Mouse (Mus musculus) A20 (cell line): Measurements from ENCODE around the gene Tagap.
"Not testable (repeated sequence)": the region's sequence is repeated elsewhere in the genome, so short reads cannot be mapped to it uniquely, and the experiment has no call there.

ENCODE experiments used
- DNase-seq: peaks from one replicate; pipeline ENCODE4 v3.0.0-alpha.2; 2011; ENCODE audit warnings: low read depth, low spot score

Tagap gene

DNA sequence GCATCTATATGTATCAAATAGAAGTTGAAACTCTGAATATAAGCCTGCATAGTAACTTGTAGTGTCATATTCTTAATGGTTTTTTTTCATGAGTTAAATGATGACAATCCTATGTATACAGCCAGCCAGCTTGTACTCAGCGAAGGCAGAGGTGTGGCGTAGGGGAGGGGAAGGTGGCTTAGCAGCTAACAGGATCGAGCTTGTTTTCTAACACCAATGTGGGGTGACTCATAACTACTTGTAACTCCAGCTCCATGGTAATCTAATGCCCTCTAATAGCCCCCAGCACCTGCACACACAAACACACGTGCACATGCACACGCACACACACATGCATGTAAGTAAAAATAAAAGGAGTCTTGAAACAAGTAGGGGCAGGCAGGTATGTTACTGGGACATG, 42.7 kb downstream of the Tagap start:
- DNase-seq = not testable (repeated sequence)

DNA sequence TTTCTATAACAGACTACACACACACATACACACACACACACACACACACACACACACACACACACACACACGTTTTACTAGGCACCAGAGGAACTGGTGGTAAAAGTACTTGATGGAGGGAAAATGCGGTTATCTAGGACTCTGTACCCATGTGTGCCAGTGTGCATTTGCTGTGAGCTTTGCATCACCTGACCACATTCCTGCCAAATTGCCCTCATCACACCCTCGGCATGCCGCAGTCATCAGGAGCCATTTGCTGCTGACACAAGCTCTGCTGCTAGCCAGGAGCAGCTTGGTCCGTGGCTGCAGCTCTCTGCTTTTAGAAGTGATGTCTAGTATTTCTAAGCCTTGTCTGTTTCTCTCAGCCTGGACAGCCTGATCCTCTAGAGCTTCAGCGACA, 44.0 kb downstream of the Tagap start:
- not testable (repeated sequence) for DNase-seq

DNA sequence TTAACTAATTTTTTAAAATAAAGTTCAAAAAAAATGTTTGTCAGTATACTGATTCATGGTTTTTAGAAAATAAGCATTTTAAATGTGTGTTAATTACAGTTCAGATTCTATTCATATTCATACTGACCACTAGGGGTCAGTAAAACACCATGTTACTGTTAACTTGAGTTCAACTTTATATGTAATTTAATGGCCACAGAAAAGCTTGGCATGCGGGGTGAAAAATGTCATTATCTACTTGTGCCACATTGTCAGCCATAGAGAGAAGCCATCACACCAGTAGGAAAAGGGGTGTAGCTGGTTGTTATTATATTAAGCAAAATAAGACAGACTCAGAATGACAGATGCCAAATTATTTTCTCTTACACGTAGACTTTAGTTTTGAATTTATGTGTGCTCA, 57.7 kb downstream of the Tagap start:
- DNase-seq = not testable (repeated sequence)
